Mouse (Mus musculus) frontal cortex, postnatal 14 days (tissue): ENCODE results near the gene Rapgef2.

Experiments
- DNase-seq, 2 experiments: peaks; one replicate each; pipeline ENCODE4 v3.0.0; 2022; ENCODE audit warnings: low spot score in 2 of 2

Gene Rapgef2

GRCm38 (mm10) chr3:79283031-79283430 is 3.3 kb downstream of the Rapgef2 start:
- no peak for DNase-seq

- no peak for DNase-seq
Observed at GRCm38 (mm10) chr3:79275856-79276645, 10.3 kb downstream of the Rapgef2 start.

GRCm38 (mm10) chr3:79273350-79273749 is 13.0 kb downstream of the Rapgef2 start:
- DNase-seq = no peak

DNA sequence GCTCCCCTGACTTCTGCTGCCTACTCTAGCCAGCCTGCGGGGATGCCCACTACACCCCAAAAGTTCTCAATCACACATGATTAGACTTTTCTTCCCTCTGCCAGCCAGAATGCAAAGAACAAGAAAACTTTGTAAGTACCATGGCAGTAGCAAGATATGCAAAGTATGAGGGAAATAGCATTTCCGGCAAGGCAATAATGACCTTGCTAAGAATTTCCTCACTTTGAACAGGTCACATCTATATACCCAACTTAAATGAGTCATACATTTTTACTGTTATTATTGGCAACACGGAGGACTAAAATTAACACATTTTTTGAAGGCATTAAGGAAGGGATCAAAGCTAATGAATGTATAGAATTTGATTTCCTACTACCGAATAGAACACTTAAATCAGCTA is 13.4 kb downstream of the Rapgef2 start:
- DNase-seq = no peak

DNA sequence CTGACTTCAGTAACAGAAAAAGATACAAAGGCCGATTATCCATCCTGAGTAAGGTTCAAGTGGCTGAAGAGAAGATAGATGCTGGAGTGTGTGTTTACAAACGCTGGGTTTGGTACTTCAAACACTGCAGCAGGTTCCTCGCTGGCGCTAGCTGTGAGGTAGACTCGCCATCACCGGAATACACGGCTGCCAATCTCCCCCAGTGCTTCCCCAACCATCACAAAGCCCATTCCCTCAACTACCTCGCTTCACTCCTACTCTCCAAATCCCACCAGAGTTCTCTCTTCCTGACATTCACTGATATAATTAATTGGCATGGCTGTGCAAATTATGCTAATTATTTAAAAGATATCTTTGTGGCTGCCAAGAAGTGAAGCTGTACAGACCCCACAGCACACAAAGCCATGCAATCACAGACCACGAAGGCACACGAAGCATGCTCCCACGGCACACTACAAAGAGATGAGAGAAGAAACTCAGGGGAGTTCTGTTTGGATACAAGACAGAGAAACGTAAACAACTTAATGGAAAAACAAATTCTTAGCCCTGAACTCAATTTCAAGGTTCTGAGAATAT is 15.2 kb downstream of the Rapgef2 start:
- DNase-seq = no peak

DNA sequence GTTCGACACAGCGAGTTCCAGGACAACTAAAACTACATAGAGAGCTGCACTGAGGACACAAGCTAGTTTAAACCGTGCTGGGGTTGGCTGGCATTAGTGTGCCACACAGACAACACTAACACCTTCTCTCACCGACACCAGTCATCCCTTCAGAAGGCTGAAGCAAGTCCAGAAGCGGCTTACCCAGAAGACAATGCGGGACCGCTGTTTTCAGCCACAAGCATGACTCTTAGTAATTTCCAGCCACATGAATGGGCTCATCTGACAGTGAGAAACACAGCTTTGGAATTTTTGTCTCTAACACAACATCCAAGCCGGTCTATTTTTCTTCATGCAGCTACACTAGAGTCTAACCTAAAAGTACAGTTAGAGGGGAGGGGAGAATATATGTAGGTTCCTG is 16.4 kb downstream of the Rapgef2 start:
- DNase-seq = no peak

- no peak for DNase-seq
Observed at GRCm38 (mm10) chr3:79266976-79267375, 19.3 kb downstream of the Rapgef2 start.

DNA sequence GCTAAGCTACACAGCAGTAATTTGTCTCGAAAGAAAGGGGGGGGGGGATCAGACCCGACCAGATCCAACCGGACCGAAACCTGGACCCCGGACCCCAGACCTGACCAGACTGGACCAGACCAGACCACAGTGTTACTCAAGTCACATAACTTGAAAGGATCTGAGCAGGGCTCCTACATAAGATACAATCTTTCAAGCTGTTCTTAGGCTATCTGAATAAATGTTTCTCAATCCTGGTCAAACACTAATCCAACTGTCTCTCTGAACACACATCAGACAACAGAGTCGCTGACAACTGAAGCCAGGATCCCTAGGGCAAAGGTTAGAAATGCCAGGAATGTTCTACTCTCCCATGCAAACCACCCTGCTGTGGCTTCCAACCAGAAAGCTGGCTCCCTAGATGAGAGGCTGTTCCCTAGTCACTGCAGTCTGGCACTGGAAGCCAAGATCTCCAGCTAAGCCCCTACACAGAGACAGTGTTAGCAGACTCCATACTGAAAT is 24.5 kb downstream of the Rapgef2 start:
- no peak for DNase-seq

- DNase-seq = no peak
Observed at GRCm38 (mm10) chr3:79254023-79254422, 32.3 kb downstream of the Rapgef2 start.

DNA sequence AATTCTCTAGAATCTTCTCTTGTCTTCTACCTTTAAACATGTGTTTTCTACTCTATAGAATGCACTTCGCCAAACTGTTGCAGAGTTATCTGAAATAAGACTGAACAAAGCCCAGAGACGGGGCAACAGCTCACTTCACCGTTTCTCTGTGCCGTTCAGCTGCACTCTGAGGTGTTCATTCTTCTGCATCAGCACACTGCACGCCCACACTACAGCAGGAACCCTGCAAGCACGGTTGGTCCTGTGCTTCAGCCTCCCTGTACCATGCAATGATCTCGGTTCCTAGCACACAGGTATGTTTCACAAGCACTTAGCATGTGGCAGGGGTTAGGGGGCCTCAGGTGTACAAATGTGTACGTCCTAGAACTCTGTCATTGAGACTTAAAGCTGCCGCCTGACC is 32.9 kb downstream of the Rapgef2 start:
- DNase-seq = no peak

DNA sequence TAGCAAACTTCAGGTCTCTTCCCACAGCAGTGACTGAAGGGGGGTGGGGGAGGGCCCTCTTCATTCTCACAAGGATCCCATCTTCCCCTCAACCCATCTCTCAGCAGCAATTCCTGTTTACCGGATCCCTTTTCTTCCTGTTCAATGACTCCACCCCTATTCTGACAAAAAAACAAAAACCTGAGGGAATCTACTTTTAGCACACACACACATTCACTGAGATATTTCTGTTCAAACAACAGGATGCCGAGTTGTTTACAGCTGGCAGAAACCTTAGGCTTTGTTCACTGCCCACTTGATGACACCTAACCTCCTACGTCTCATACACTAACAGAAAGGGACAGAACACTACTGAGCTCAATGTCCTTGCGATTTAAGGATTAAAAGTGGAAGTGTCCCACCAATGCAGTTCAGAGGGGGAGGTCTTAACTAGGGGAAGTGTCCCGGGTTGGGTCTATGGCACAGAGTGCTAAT is 33.4 kb downstream of the Rapgef2 start:
- no peak for DNase-seq

DNA sequence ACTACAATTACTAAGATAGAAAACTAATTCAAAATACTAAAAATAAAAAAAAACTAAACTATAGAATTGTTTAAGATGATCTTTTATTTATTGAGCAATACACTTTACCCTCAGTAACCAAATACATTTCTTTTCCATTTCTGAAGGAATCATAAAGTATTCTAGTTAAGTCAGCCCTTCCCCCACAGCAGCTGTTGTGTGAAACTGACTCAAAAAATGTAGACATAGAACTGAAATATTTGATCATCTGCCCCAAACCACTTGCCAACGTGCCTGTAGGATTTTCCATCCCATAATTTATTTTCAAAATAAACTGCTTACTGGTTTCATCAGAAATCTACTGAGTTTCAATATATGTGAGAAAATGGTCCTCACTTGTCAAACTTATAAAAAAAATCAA is 36.4 kb downstream of the Rapgef2 start:
- peak in 1 of 2 experiments; percentile 42 for DNase-seq

DNA sequence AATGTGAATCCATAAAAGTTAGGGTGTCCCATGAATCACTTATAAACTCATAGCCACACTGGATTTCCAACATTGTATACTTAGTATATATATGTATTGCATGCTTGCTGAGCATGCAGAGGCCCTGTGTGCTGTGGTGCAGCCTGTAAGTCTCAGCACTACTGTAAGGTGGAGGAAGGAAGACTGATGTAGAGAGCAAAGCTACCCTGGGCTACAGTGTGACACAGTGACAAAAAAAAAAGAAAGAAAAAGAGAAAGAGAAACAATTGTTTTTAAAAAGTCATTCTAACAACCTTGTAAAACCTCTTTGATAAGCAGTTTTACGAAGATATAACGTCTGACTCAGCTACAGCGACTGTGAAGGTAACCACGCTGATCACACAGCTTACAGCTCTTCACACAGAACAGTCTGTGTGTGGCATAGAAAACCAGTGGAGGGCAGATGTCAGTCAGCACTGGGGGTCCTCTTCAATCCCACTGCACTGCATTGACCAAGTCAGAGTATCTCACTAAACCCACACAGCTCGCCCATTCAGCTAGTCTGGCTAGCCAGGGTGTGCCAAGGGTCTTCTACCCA is 37.6 kb downstream of the Rapgef2 start:
- DNase-seq = no peak

- no peak for DNase-seq
Observed at GRCm38 (mm10) chr3:79248208-79248607, 38.1 kb downstream of the Rapgef2 start.

DNA sequence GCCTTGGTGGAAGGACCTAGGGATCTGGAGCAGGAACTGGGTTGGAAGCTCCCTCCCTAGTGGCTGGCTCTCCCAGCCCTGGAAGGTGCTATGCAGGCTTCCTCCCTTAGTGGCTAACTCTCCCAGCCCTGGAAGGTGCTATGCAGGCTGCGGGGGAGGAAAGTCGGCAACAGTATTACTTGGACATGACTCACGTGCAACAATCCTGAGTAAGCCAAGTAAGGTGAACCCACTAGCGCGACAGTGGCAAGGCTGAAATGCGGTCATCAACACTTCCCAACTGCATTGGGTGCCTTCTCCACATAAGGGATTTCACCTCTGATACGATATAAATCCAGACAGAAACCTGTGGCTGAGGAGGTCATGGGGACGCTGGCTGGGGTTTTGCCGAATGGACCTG is 42.0 kb downstream of the Rapgef2 start:
- no peak for DNase-seq

- DNase-seq = no peak
Observed at GRCm38 (mm10) chr3:79242922-79243705, 43.2 kb downstream of the Rapgef2 start.

GRCm38 (mm10) chr3:79242298-79242697 is 44.0 kb downstream of the Rapgef2 start:
- DNase-seq = no peak

GRCm38 (mm10) chr3:79239066-79239462 is 47.3 kb downstream of the Rapgef2 start:
- no peak for DNase-seq

DNA sequence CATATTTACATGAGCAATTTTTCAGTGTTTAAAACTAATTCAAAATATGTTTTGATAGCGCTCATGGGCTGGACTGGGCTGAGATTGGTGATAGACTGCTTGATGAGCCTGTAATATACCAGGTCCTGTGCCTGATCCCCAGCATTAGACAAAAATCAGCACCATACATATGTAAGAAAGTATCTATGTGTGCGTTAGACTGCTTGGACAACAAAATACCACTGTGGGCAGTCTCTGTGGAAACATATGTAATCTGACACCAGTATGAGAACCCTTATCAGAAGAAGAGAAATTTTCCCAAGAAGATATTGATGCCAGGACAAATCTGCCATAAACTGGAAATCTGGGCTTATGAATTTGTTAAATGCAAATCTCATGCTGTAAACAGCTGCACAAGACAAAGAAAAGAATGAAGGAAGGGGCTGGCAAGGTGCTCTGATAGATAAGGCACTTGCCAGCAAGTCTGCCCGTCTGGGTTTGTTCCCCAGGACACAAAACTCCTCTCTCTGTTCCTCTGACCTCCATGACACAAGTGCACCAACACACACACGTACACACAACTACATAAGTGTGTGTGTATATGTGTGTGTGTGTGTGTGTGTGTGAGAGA is 47.8 kb downstream of the Rapgef2 start:
- no peak for DNase-seq

- DNase-seq = no peak
Observed at GRCm38 (mm10) chr3:79237619-79238342, 48.5 kb downstream of the Rapgef2 start.

- no peak for DNase-seq
Observed at GRCm38 (mm10) chr3:79234485-79234884, 51.8 kb downstream of the Rapgef2 start.
